Mouse (Mus musculus) hindbrain, embryonic 15.5 days (tissue): Measurements from ENCODE around the gene Fbxo4. TPM values are rescaled to one million over a fixed set of nuclear protein-coding genes. Genes with fewer than 3 reads are reported as not detected.

Experiments used
- ATAC-seq: fragments of 200-750 bp; cut with Nextera tagmentation; 2 replicates; pipeline ENCODE4 v1.8.0; 2017; ENCODE audit warnings: low read depth, moderate number of reproducible peaks, moderate TSS enrichment; ENCODE audit not compliant: low FRiP score
- H3K27ac ChIP-seq: fragments of 300-500 bp; sonication (generic); replicated peaks from 2 replicates; pipeline ENCODE4 v1.5.1; 2015; ENCODE audit warnings: mild to moderate bottlenecking, inconsistent platforms
- H3K27me3 ChIP-seq: fragments of 300-500 bp; sonication (generic); 2 replicates; pipeline ENCODE4 v1.6.1; 2015; ENCODE audit warnings: control low read depth, inconsistent platforms
- H3K36me3 ChIP-seq: fragments of 300-500 bp; sonication (generic); 2 replicates; pipeline ENCODE4 v1.6.1; 2015; ENCODE audit warnings: control low read depth, inconsistent platforms
- H3K4me1 ChIP-seq: fragments of 300-500 bp; sonication (generic); replicated peaks from 2 replicates; pipeline ENCODE4 v1.6.1; 2015; ENCODE audit warnings: control low read depth, inconsistent platforms
- H3K4me2 ChIP-seq: fragments of 300-500 bp; sonication (generic); 2 replicates; pipeline ENCODE4 v1.6.1; 2015; ENCODE audit warnings: moderate library complexity, mild to moderate bottlenecking, inconsistent platforms
- H3K4me3 ChIP-seq: fragments of 300-500 bp; sonication (generic); 2 replicates; pipeline ENCODE4 v1.5.1; 2015; ENCODE audit warnings: mild to moderate bottlenecking, inconsistent platforms
- H3K9ac ChIP-seq: fragments of 300-500 bp; sonication (generic); 2 replicates; pipeline ENCODE4 v1.6.1; 2015; ENCODE audit warnings: inconsistent platforms
- H3K9me3 ChIP-seq: fragments of 300-500 bp; sonication (generic); 2 replicates; pipeline ENCODE4 v1.6.1; 2016; ENCODE audit warnings: control low read depth, inconsistent platforms
- WGBS: fragments of 180-500 bp; shearing (Covaris S2); methylation state at CpG from one replicate; pipeline ENCODE4 v1.1.7; 2015; 5-methylcytosine and 5-hydroxymethylcytosine counted together
- polyA plus RNA-seq: library from polyadenylated mRNA; unstranded; fragments of >200 nt; fragmentation: Nextera tagmentation; extraction: Ambion mirVana; gene quantifications from 2 replicates; pipeline ENCODE4 v1.2.1, GENCODE M21; 2015

Fbxo4 gene
- polyA plus RNA-seq, 1 experiment from 2014 or later = 9.8 TPM

DNA sequence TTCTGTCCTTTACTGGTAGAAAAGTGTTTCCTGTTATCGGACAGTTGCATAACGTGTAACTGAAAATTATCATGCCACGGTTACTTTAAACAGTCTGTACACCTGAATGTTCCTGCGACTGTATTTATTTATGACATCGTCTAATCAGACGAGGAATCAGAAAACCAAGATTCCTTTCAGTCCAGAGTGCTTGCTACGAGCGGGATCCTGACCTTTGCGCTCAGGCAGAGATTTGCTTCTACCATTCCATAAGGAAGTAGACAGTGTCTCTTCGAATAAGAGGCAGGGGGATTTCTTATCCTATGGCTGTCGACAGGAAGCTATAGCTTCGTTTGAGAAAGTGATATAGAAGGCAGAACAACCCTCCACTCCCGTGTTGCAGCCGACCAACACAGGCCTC, 9.6 kb downstream of the Fbxo4 start:
- peaks cover 18% of the 10 kb centered on the region for H3K36me3 ChIP-seq
- H3K9me3 ChIP-seq = no peaks in the 10 kb centered on the region
- no peaks in the 10 kb centered on the region for H3K4me1 ChIP-seq
- no peak overlapping the region for H3K9ac ChIP-seq
- H3K4me2 ChIP-seq = no peak overlapping the region
- 91% methylated on average over 14 of the region's 14 CpGs for WGBS
- ATAC-seq = no peak
- H3K27me3 ChIP-seq = no peaks in the 10 kb centered on the region
- H3K27ac ChIP-seq = no peak overlapping the region
- H3K4me3 ChIP-seq = no peak overlapping the region

DNA sequence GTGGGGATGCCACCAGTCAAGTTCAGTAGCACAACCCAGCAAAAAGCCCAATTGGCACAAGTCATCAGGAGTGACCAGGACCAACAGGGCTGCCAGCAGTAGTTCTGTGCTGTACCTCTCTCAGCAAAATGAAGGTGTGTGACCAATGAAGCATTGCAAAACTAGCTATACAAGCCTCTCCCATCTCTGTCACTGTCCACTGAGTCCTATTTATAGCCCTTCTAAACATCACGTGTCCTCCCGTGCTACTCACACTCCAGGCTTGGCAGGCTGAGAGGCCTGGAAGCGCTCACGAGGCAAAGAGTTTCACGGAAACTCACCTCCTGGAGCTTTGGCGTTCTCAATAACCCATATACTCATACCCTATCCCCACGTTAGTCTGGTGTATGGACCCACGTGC, 17.1 kb downstream of the Fbxo4 start:
- 85% methylated on average over 8 of the region's 8 CpGs for WGBS
- Histone ChIP-seq H3K4me1 (no peaks in the 10 kb centered on the region), H3K4me2 (no peak overlapping the region), H3K27me3 (no peaks in the 10 kb centered on the region), H3K9me3 (no peaks in the 10 kb centered on the region), H3K36me3 (no peaks in the 10 kb centered on the region), H3K4me3 (no peak overlapping the region), H3K9ac (no peak overlapping the region), H3K27ac (no peak overlapping the region)
- ATAC-seq = no peak

DNA sequence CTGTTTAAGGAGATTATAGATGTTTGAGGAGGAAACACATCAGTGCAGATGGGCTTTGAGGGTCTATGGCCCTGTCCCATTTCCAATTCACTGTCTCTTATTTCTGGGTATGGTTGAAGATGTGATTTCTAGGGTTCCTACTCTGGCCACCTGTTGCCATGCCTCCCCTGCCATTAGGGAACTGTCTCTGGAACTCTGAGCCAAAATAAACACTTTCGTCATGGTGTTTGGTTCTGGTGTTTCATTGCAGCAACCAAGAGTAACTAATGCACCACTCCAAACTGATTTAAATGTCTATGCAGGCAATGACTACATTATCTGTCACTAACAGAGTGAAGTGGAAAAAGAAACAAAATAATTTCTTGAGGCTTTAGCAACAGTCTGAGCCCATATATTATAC, 19.3 kb downstream of the Fbxo4 start:
- no peak overlapping the region for H3K27ac ChIP-seq
- H3K27me3 ChIP-seq = no peaks in the 10 kb centered on the region
- H3K4me3 ChIP-seq = no peak overlapping the region
- WGBS = 48% methylated on average over 1 of the region's 1 CpGs
- no peaks in the 10 kb centered on the region for H3K36me3 ChIP-seq
- no peaks in the 10 kb centered on the region for H3K9me3 ChIP-seq
- ATAC-seq = no peak
- H3K4me1 ChIP-seq = no peaks in the 10 kb centered on the region
- no peak overlapping the region for H3K9ac ChIP-seq
- no peak overlapping the region for H3K4me2 ChIP-seq

DNA sequence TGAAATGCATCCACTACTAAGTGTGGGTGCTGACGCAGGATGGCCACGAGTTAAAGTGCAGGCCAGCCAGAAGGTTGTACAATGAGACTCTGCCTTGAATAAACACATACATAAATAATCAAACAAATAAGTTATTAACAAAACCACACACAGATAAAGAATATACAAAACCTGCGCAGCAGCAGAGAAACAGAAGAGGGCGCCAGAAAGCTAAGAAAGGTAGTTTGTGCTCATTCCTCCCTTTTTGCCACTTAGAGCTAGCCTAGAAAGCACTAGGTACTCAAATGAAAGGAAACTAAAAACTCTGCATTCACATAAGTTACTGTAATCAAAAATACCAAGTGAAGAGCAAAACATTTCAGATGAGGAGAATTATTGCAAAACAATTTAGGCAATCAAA, 21.4 kb downstream of the Fbxo4 start:
- 24% methylated on average over 4 of the region's 4 CpGs for WGBS
- Histone ChIP-seq H3K4me1 (no peaks in the 10 kb centered on the region), H3K4me3 (no peak overlapping the region), H3K9ac (no peak overlapping the region), H3K9me3 (no peaks in the 10 kb centered on the region), H3K4me2 (no peak overlapping the region), H3K27ac (no peak overlapping the region), H3K27me3 (no peaks in the 10 kb centered on the region), H3K36me3 (no peaks in the 10 kb centered on the region)
- ATAC-seq = no peak

DNA sequence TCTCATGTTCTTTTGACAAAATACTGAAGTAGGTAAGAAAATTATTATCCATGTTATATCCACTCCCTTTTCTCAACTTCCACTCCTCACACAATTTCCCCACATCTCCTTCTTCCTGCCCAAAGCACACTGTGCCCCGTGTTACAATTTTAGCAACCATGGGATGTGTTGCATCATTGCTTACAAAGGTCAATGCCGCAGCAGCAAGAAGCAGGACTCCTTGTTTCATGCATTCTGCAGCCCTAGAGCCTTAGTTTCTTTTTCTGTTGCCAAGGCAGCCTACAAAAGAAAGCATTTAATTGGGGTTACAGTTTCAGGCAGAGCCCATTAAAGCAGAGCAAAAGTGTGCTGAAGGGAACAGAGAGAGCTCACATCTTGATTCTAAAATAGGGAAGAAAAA, 24.4 kb downstream of the Fbxo4 start:
- ATAC-seq = no peak
- H3K9me3 ChIP-seq = no peaks in the 10 kb centered on the region
- H3K4me1 ChIP-seq = no peaks in the 10 kb centered on the region
- H3K4me2 ChIP-seq = no peak overlapping the region
- no peaks in the 10 kb centered on the region for H3K36me3 ChIP-seq
- H3K9ac ChIP-seq = no peak overlapping the region
- H3K4me3 ChIP-seq = no peak overlapping the region
- 75% methylated on average over 2 of the region's 2 CpGs for WGBS
- no peak overlapping the region for H3K27ac ChIP-seq
- H3K27me3 ChIP-seq = no peaks in the 10 kb centered on the region

DNA sequence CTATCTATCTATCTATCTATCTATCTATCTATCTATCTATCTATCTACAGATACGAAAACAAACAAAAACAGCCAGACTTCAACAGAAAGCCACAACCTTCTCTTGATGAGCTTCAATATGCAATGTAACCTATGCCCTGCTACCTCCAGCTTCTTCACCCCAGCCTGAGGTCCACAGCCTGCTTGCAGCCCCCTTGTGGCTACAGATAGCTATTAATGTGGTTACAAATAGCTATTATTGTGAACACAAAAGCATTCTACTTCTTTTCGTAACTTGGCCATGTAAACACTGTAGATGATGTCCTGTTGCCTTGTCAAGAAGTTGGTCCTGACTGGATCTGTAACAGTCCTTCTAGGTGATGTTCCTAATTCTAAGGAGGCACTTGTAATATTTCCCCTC, 41.2 kb downstream of the Fbxo4 start:
- no peaks in the 10 kb centered on the region for H3K9me3 ChIP-seq
- H3K9ac ChIP-seq = no peak overlapping the region
- H3K4me1 ChIP-seq = no peaks in the 10 kb centered on the region
- H3K4me3 ChIP-seq = no peak overlapping the region
- WGBS = 83% methylated on average over 2 of the region's 2 CpGs
- H3K27ac ChIP-seq = no peak overlapping the region
- H3K4me2 ChIP-seq = no peak overlapping the region
- H3K36me3 ChIP-seq = no peaks in the 10 kb centered on the region
- H3K27me3 ChIP-seq = no peaks in the 10 kb centered on the region
- no peak for ATAC-seq

DNA sequence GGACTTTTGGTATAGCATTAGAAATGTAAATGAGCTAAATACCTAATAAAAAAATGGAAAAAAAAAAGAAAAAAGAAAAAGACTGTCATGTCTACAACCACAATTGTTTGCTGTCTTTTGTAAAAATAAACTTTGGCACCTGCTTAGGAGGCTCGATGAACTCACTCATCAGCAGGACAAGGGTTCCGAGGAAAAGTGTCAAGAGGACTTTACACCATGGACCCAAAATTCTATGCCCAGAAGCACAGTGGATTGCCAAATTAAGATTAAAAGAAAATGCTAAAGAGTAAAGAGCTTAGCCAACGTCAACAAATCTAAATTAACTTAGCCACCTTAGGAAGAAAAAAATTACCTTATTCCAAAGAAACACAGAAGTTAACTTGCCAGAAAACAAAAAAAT, 43.3 kb downstream of the Fbxo4 start:
- ATAC-seq = no peak
- WGBS = 88% methylated on average over 3 of the region's 3 CpGs
- no peak overlapping the region for H3K9ac ChIP-seq

DNA sequence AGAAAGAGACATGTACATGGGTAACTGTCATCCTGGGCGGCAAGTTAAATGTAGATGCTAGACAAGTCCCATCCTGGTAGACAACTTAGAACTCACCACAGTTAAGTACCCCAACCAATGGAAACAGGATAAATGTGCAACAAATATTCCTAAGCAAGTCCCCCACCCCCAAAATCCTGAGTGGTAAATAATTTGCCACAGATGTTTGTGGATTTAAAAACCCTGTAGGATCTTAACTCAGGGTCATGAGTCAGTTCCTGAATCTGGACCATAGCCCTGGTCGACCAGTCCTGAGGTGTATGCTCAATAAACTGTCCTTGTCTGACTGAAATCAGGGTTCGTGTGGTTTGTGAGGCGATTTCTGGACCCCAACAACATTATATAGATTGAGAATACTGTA, 45.9 kb downstream of the Fbxo4 start:
- H3K4me3 ChIP-seq = no peak overlapping the region
- H3K9ac ChIP-seq = no peak overlapping the region
- H3K4me1 ChIP-seq = no peaks in the 10 kb centered on the region
- ATAC-seq = no peak
- H3K27ac ChIP-seq = no peak overlapping the region
- no peaks in the 10 kb centered on the region for H3K27me3 ChIP-seq
- H3K9me3 ChIP-seq = no peaks in the 10 kb centered on the region
- no peaks in the 10 kb centered on the region for H3K36me3 ChIP-seq
- WGBS = 87% methylated on average over 4 of the region's 4 CpGs
- no peak overlapping the region for H3K4me2 ChIP-seq

More for the DNA sequence above, 43.3 kb downstream of the Fbxo4 start:
- Histone ChIP-seq H3K27ac (no peak overlapping the region), H3K4me3 (no peak overlapping the region), H3K27me3 (no peaks in the 10 kb centered on the region), H3K4me2 (no peak overlapping the region), H3K9me3 (no peaks in the 10 kb centered on the region), H3K36me3 (no peaks in the 10 kb centered on the region), H3K4me1 (no peaks in the 10 kb centered on the region)

DNA sequence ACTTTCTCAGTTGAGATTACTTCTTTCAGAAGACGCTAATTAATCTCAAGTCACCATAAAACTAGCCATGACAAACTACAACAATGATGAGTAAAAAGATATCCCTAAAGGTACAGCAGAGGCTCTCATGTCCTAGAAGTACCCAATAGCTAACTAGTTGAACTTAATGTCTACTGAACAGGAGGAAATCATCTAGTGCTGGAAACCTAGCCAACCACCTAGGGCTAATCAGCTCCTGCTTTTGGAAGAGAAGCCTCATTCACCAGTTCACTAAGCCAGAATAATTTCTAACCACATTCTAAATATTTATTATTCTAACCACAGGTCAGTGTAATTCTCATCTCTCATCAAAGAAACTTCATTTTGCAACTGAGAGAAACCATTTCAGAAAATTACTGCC, 47.4 kb downstream of the Fbxo4 start:
- H3K9ac ChIP-seq = no peak overlapping the region
- H3K4me2 ChIP-seq = no peak overlapping the region
- H3K4me1 ChIP-seq = no peaks in the 10 kb centered on the region
- H3K9me3 ChIP-seq = no peaks in the 10 kb centered on the region
- no peak overlapping the region for H3K4me3 ChIP-seq
- 95% methylated on average over 1 of the region's 1 CpGs for WGBS
- no peaks in the 10 kb centered on the region for H3K36me3 ChIP-seq
- H3K27me3 ChIP-seq = no peaks in the 10 kb centered on the region
- H3K27ac ChIP-seq = no peak overlapping the region
- ATAC-seq = no peak

Other genes with a start within 250 kb of the Fbxo4 start
- 38.3 and 40.5 TPM in 2 replicates for gene AW549877, start 16.2 kb upstream of the Fbxo4 start, polyA plus RNA-seq
- 360 and 362 TPM in 2 replicates for gene Oxct1, start 46.8 kb upstream of the Fbxo4 start, polyA plus RNA-seq